Mouse (Mus musculus) hindbrain, embryonic 11.5 days (tissue): ENCODE measurements around the gene Cxcl10. TPM values are rescaled to one million over a fixed set of nuclear protein-coding genes. Genes with fewer than 3 reads are reported as not detected.

Source experiments
- polyA plus RNA-seq: library from polyadenylated mRNA; unstranded; fragments of >200 nt; fragmentation: Nextera tagmentation; extraction: Ambion mirVana; gene quantifications from 2 replicates; pipeline ENCODE4 v1.2.1, GENCODE M21; 2014

Gene Cxcl10
- polyA plus RNA-seq, 1 experiment from 2014 or later: 0.57 TPM

Other genes with a start within 250 kb of the Cxcl10 start
- gene Uso1, start 211.0 kb downstream of the Cxcl10 start, polyA plus RNA-seq: 31.3 and 34.1 TPM in 2 replicates
- gene U90926, start 133.5 kb downstream of the Cxcl10 start, polyA plus RNA-seq: not detected in 2 replicates
- gene Ppef2, start 92.6 kb downstream of the Cxcl10 start, polyA plus RNA-seq: 0.53 TPM in 1 of 2 replicates, not detected in the other
- gene Naaa, start 70.7 kb downstream of the Cxcl10 start, polyA plus RNA-seq: 4.7 and 5.5 TPM in 2 replicates
- 36.3 and 49.1 TPM in 2 replicates for gene Sdad1, start 38.4 kb downstream of the Cxcl10 start, polyA plus RNA-seq
- not detected in 2 replicates for gene Cxcl9, start 20.8 kb downstream of the Cxcl10 start, polyA plus RNA-seq
- 3.4 and 3.6 TPM in 2 replicates for gene Art3, start 17.1 kb downstream of the Cxcl10 start, polyA plus RNA-seq
- gene Nup54, start 86.3 kb upstream of the Cxcl10 start, polyA plus RNA-seq: 67.5 and 69.3 TPM in 2 replicates
- 11.2 and 11.7 TPM in 2 replicates for gene Scarb2, start 157.9 kb upstream of the Cxcl10 start, polyA plus RNA-seq
- gene Fam47e, start 206.2 kb upstream of the Cxcl10 start, polyA plus RNA-seq: 0.22 TPM in 1 of 2 replicates, not detected in the other